Mouse (Mus musculus): ENCODE data around the gene Gm49369. TPM values are rescaled to one million over a fixed set of nuclear protein-coding genes. Genes with fewer than 3 reads are reported as not detected.

Gene Gm49369
- polyA plus RNA-seq, 1 experiment from 2014 or later, result not detected

DNA sequence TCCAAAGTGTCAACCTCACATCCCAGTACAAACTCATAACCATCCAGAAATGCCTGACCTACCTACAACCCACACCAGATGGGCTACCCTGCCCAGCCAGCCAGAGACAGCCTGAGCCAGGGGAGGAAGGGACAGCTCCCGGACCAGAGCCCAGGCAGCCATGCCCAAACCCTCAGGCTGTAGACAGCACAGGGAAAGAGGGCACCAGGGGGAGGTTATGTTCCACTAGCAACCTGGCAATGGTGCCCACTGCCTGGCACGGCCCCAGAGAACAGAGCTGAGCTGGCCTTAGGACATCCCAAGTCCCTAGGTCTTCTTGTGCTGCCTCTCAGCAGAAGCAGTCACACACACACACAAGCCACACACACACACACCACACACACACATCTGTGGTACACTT is 13.6 kb downstream of the Gm49369 start:
- Histone ChIP-seq H3K9ac (no peak overlapping the region), H3K4me3 (replicated peaks; ENCODE audit: low read length) (no peak overlapping the region), H3K27me3 (ENCODE audit: control insufficient read depth, insufficient read depth, low read length) (peaks cover 35% of the 10 kb centered on the region), H3K4me1 (replicated peaks; ENCODE audit: control insufficient read depth, insufficient read depth, low read length) (peaks cover 11% of the 10 kb centered on the region), H3K36me3 (replicated peaks; ENCODE audit: control insufficient read depth, insufficient read depth) (no peaks in the 10 kb centered on the region), H3K9me3 (ENCODE audit: control insufficient read depth, low read length) (no peaks in the 10 kb centered on the region), H3K27ac (no peak overlapping the region), H3K4me2 (replicated peaks) (no peak overlapping the region)
- ATAC-seq (ENCODE audit: low FRiP score) (no peak), DNase-seq (ENCODE audit: low spot score) (no peak)
- 88% methylated on average over 2 of the region's 2 CpGs for WGBS

DNA sequence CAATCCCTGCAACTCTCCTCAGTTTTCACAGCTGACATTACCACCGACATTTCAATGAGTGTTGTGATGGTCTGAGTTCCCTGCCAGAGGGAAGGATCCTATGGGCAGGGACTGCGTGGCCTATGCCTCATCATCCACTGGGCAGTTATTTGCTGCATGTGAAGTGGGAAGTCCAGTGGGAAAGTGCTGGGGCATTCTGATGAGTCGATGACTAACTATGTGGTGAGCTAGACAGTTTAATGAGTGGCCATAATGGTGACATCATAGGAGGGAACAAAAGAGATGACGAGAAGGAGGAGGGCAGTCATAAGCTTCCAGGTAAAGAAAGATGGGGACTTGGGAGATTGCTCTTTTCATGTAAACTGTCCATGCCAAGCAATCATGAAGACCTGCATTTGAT is 19.4 kb downstream of the Gm49369 start:
- no peak overlapping the region for H3K4me3 ChIP-seq (replicated peaks; ENCODE audit: low read length)
- no peak overlapping the region for H3K4me2 ChIP-seq (replicated peaks)
- ATAC-seq (ENCODE audit: low FRiP score), result no peak
- H3K36me3 ChIP-seq (replicated peaks; ENCODE audit: control insufficient read depth, insufficient read depth), result no peaks in the 10 kb centered on the region
- no peaks in the 10 kb centered on the region for H3K4me1 ChIP-seq (replicated peaks; ENCODE audit: control insufficient read depth, insufficient read depth, low read length)
- WGBS, result 81% methylated on average over 4 of the region's 4 CpGs
- DNase-seq (ENCODE audit: low spot score), result no peak
- H3K9ac ChIP-seq, result no peak overlapping the region
- H3K27ac ChIP-seq, result no peak overlapping the region
- no peaks in the 10 kb centered on the region for H3K9me3 ChIP-seq (ENCODE audit: control insufficient read depth, low read length)
- no peaks in the 10 kb centered on the region for H3K27me3 ChIP-seq (ENCODE audit: control insufficient read depth, insufficient read depth, low read length)

DNA sequence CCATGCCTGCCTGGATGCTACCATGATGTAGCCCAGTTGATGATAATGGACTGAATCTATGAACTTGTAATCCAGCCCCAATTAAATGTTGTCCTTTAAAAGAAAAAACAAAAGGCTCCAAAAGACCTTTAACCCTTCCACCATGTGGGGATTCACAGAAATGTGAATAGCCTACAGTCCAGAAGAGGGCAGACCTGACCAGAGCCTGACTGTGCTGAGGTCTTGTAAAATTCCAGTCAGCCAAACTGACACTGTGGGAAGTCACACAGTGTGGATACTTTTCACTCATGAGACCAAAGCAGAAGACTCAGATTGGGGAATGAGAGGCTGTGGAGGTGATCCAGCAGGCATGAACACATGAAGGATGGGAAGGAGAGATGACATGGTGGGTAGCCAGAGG is 21.7 kb downstream of the Gm49369 start:
- no peaks in the 10 kb centered on the region for H3K9me3 ChIP-seq (ENCODE audit: control insufficient read depth, low read length)
- no peak overlapping the region for H3K4me2 ChIP-seq (replicated peaks)
- H3K36me3 ChIP-seq (replicated peaks; ENCODE audit: control insufficient read depth, insufficient read depth), result no peaks in the 10 kb centered on the region
- ATAC-seq (ENCODE audit: low FRiP score), result no peak
- H3K4me3 ChIP-seq (replicated peaks; ENCODE audit: low read length), result no peak overlapping the region
- no peak overlapping the region for H3K9ac ChIP-seq
- no peak overlapping the region for H3K27ac ChIP-seq
- H3K27me3 ChIP-seq (ENCODE audit: control insufficient read depth, insufficient read depth, low read length), result no peaks in the 10 kb centered on the region
- H3K4me1 ChIP-seq (replicated peaks; ENCODE audit: control insufficient read depth, insufficient read depth, low read length), result no peaks in the 10 kb centered on the region
- no peak for DNase-seq (ENCODE audit: low spot score)

DNA sequence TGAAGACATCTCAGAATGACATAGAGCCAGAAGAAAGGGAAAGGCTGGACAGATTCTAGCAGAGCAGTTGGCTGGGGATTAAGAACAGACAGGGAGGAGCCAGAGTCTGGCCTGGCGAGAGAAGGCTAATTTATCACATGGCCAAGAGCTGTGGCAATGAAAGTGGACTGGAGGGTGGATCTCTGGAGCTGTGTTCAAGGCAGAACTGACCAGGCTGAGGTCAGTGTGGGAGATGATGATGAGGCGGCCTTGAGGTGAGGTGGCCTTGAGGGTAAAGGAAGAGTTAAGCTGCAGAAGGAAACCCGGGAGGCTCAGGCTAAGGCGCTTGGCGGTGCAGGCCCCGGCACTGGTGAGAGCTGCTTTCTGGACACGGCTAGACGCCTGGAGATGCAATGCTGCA is 23.3 kb downstream of the Gm49369 start:
- Histone ChIP-seq H3K4me3 (replicated peaks; ENCODE audit: low read length) (no peak overlapping the region), H3K4me2 (replicated peaks) (no peak overlapping the region), H3K9ac (no peak overlapping the region), H3K4me1 (replicated peaks; ENCODE audit: control insufficient read depth, insufficient read depth, low read length) (no peaks in the 10 kb centered on the region), H3K27ac (no peak overlapping the region), H3K9me3 (ENCODE audit: control insufficient read depth, low read length) (no peaks in the 10 kb centered on the region), H3K27me3 (ENCODE audit: control insufficient read depth, insufficient read depth, low read length) (no peaks in the 10 kb centered on the region), H3K36me3 (replicated peaks; ENCODE audit: control insufficient read depth, insufficient read depth) (no peaks in the 10 kb centered on the region)
- ATAC-seq (ENCODE audit: low FRiP score) (no peak), DNase-seq (ENCODE audit: low spot score) (no peak)
- 75% methylated on average over 8 of the region's 8 CpGs for WGBS

DNA sequence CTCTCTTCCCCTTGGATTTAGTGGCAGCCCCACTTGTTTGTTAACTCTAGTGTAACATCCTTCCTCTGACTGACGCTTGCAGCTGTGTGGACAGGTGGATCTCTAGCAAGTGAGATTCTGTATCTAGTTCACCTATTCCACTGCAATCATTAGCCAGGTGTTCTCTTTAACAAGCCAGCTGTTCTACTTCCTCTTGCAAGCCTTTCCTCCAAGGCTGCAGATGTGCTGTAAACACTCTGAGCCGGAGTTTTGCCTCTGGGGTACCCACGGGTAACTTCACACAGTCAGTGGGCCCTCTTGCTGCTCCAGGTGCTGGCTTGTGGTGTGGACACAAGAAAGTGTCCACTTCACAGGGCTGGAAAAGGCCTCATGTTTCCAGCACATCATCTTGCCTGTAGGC is 24.9 kb downstream of the Gm49369 start:
- no peak overlapping the region for H3K9ac ChIP-seq
- H3K9me3 ChIP-seq (ENCODE audit: control insufficient read depth, low read length), result no peaks in the 10 kb centered on the region
- H3K4me3 ChIP-seq (replicated peaks; ENCODE audit: low read length), result no peak overlapping the region
- no peak overlapping the region for H3K27ac ChIP-seq
- no peaks in the 10 kb centered on the region for H3K4me1 ChIP-seq (replicated peaks; ENCODE audit: control insufficient read depth, insufficient read depth, low read length)
- H3K4me2 ChIP-seq (replicated peaks), result no peak overlapping the region
- no peaks in the 10 kb centered on the region for H3K27me3 ChIP-seq (ENCODE audit: control insufficient read depth, insufficient read depth, low read length)
- ATAC-seq (ENCODE audit: low FRiP score) (no peak), DNase-seq (ENCODE audit: low spot score) (no peak)
- no peaks in the 10 kb centered on the region for H3K36me3 ChIP-seq (replicated peaks; ENCODE audit: control insufficient read depth, insufficient read depth)
- WGBS, result 85% methylated on average over 3 of the region's 3 CpGs

DNA sequence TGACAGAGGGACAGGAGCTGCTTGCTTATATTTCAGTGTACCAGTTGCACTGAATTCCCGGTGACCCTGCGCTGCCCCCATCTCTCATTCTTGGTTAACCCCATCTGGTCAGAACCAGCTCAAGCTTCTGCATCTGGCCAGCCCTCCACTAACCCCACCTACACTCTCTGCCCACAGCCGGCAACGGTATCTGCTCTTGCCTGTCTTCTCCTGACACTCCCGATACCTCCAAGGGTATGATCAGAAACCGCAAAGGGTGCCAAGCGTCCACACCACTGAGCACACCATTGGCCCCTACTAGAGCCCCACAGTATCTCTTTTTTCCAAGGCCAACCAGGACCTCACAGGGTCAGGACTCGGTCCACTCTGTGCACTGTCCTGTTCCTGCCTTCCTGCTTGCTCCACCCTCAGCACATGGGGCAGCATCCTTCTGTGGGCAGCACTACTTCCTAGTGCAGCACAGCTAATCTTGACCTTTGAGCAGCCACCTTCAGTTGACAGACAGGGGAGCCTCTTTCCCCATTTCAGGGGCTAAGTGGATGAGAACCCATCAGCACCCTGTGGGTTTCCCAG is 27.7 kb downstream of the Gm49369 start:
- H3K36me3 ChIP-seq (replicated peaks; ENCODE audit: control insufficient read depth, insufficient read depth), result no peaks in the 10 kb centered on the region
- no peak overlapping the region for H3K27ac ChIP-seq
- H3K4me2 ChIP-seq (replicated peaks), result no peak overlapping the region
- no peaks in the 10 kb centered on the region for H3K9me3 ChIP-seq (ENCODE audit: control insufficient read depth, low read length)
- DNase-seq (ENCODE audit: low spot score), result no peak
- H3K27me3 ChIP-seq (ENCODE audit: control insufficient read depth, insufficient read depth, low read length), result no peaks in the 10 kb centered on the region
- no peak overlapping the region for H3K9ac ChIP-seq
- no peaks in the 10 kb centered on the region; the same call in 1 of the 2 replicates for H3K4me1 ChIP-seq (replicated peaks; ENCODE audit: control insufficient read depth, insufficient read depth, low read length)
- H3K4me3 ChIP-seq (replicated peaks; ENCODE audit: low read length), result no peak overlapping the region
- WGBS, result 83% methylated on average over 8 of the region's 8 CpGs
- ATAC-seq (ENCODE audit: low FRiP score), result no peak

DNA sequence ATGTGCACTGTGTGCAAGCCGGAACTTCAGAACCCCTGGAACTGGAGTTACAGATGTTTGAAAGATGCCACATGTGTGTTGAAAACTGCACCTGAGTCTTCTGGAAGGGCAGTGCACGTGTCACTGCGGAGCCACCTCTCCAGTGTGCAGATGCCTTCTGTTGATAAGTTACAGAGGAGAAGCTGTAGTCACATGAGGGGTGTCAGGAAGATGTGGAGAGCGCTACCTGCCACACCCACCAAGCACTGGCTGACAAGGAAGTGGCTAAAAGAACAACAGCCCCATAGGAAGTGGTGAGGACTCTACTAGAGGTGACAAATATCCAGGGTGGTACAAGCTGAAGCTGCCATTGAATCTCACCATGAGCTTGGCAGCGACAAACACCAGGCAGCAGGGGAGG is 28.6 kb downstream of the Gm49369 start:
- 80% methylated on average over 5 of the region's 5 CpGs for WGBS

DNA sequence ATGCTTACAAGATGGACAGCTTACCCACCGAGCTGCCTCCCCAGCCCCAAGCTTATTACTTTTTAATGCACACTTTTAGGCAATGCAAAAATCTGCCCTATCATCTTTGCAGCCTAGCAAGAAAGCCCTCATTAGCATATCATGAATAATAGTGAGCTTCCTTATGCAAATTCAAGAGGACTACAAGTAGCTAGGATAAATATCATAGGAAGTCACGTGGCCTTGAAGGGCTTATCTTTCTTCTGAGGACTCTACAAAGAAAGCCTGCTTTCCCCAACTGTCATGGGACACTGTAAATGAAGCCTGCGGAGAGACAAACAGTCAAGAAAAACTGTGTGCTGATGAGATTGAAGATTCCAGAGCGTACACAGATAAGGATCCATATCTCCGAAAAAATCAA is 30.9 kb downstream of the Gm49369 start:
- H3K4me3 ChIP-seq (replicated peaks; ENCODE audit: low read length), result no peak overlapping the region
- peaks cover 6% of the 10 kb centered on the region; the same call in 1 of the 2 replicates for H3K4me1 ChIP-seq (replicated peaks; ENCODE audit: control insufficient read depth, insufficient read depth, low read length)
- no peaks in the 10 kb centered on the region for H3K9me3 ChIP-seq (ENCODE audit: control insufficient read depth, low read length)
- 57% methylated on average over 5 of the region's 5 CpGs for WGBS
- H3K4me2 ChIP-seq (replicated peaks), result no peak overlapping the region
- ATAC-seq (ENCODE audit: low FRiP score) (no peak), DNase-seq (ENCODE audit: low spot score) (no peak)
- no peaks in the 10 kb centered on the region for H3K27me3 ChIP-seq (ENCODE audit: control insufficient read depth, insufficient read depth, low read length)
- H3K36me3 ChIP-seq (replicated peaks; ENCODE audit: control insufficient read depth, insufficient read depth), result no peaks in the 10 kb centered on the region
- H3K9ac ChIP-seq, result no peak overlapping the region
- H3K27ac ChIP-seq, result no peak overlapping the region; the same call in 1 of the 2 replicates

More for the DNA sequence above, 28.6 kb downstream of the Gm49369 start:
- no peak for DNase-seq (ENCODE audit: low spot score)
- Histone ChIP-seq H3K4me3 (replicated peaks; ENCODE audit: low read length) (no peak overlapping the region), H3K9me3 (ENCODE audit: control insufficient read depth, low read length) (no peaks in the 10 kb centered on the region), H3K4me2 (replicated peaks) (no peak overlapping the region), H3K36me3 (replicated peaks; ENCODE audit: control insufficient read depth, insufficient read depth) (no peaks in the 10 kb centered on the region), H3K27me3 (ENCODE audit: control insufficient read depth, insufficient read depth, low read length) (no peaks in the 10 kb centered on the region), H3K4me1 (replicated peaks; ENCODE audit: control insufficient read depth, insufficient read depth, low read length) (peaks cover 6% of the 10 kb centered on the region; the same call in 1 of the 2 replicates), H3K9ac (no peak overlapping the region), H3K27ac (no peak overlapping the region)
- no peak for ATAC-seq (ENCODE audit: low FRiP score)

DNA sequence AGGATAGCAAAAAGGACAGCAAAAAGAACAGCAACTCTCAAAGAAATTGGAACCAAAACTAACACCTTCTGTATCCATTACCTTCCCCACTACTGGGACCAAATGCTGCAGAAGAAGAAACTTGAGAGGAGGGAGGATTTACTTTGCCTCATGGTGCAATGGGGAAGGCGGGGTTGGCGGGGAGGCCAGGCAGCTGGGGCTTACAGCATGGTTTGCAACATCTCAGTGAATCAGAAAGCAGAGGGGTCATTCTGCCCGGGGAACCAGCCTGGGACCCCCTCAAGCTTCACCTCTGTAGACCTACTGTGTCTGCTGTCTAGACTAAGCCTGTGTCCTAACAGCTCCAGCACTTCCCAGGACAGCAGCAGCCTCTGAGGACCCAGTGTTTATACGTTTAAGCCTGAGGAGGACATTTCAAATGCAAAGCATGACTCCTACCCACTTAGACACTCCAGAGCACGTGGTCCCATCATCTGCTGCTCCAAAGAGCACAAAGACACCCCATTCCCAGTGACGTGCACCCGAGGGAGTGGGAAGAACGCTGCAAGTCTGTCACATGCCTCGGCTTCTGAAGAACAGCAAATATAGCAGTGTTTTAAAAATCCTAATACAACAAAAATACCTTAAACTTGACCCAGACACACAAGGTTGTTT is 33.0 kb downstream of the Gm49369 start:
- WGBS, result 17% methylated on average over 9 of the region's 9 CpGs
- H3K27ac ChIP-seq, result no peak overlapping the region
- H3K27me3 ChIP-seq (ENCODE audit: control insufficient read depth, insufficient read depth, low read length), result no peaks in the 10 kb centered on the region
- H3K9me3 ChIP-seq (ENCODE audit: control insufficient read depth, low read length), result no peaks in the 10 kb centered on the region
- H3K36me3 ChIP-seq (replicated peaks; ENCODE audit: control insufficient read depth, insufficient read depth), result no peaks in the 10 kb centered on the region
- ATAC-seq (ENCODE audit: low FRiP score) (peak; percentile 60; the same call in 1 of the 2 replicates), DNase-seq (ENCODE audit: low spot score) (peak; percentile 47)
- H3K4me1 ChIP-seq (replicated peaks; ENCODE audit: control insufficient read depth, insufficient read depth, low read length), result peaks cover 6% of the 10 kb centered on the region; the same call in 1 of the 2 replicates
- H3K4me3 ChIP-seq (replicated peaks; ENCODE audit: low read length), result no peak overlapping the region
- H3K9ac ChIP-seq, result no peak overlapping the region
- H3K4me2 ChIP-seq (replicated peaks), result no peak overlapping the region

Measured in hindbrain, embryonic 14.5 days (tissue).